Mouse (Mus musculus) intestine, embryonic 14.5 days (tissue): ENCODE data around the gene Itsn2. TPM values are rescaled to one million over a fixed set of nuclear protein-coding genes. Genes with fewer than 3 reads are reported as not detected.

Source experiments
- ATAC-seq: fragments of 200-750 bp; cut with Nextera tagmentation; replicated peaks from 2 replicates; pipeline ENCODE4 v1.8.0; 2017; ENCODE audit warnings: low read depth, moderate number of reproducible peaks, moderate TSS enrichment, moderate library complexity; ENCODE audit not compliant: low FRiP score, low TSS enrichment
- DNase-seq: peaks from one replicate; pipeline ENCODE4 v3.0.0-alpha.2; 2018; ENCODE audit warnings: low spot score
- H3K27ac ChIP-seq: fragments of 300-500 bp; sonication (generic); 2 replicates; pipeline ENCODE4 v1.5.1; 2014; ENCODE audit warnings: low read depth, mild to moderate bottlenecking, control low read depth
- H3K27me3 ChIP-seq: fragments of 300-500 bp; sonication (generic); replicated peaks from 2 replicates; pipeline ENCODE4 v1.6.1; 2014; ENCODE audit warnings: low read length, control low read depth; ENCODE audit not compliant: control insufficient read depth, insufficient read depth
- H3K36me3 ChIP-seq: fragments of 300-500 bp; sonication (generic); 2 replicates; pipeline ENCODE4 v1.6.1; 2014; ENCODE audit warnings: low read length, control low read depth; ENCODE audit not compliant: control insufficient read depth, insufficient read depth
- H3K4me1 ChIP-seq: fragments of 300-500 bp; sonication (generic); replicated peaks from 2 replicates; pipeline ENCODE4 v1.6.1; 2014; ENCODE audit warnings: low read length, control low read depth, mixed read lengths; ENCODE audit not compliant: control insufficient read depth, insufficient read depth
- H3K4me2 ChIP-seq: fragments of 300-500 bp; sonication (generic); 2 replicates; pipeline ENCODE4 v1.6.1; 2014; ENCODE audit warnings: low read length
- H3K4me3 ChIP-seq: fragments of 300-500 bp; sonication (generic); 2 replicates; pipeline ENCODE4 v1.5.1; 2014; ENCODE audit warnings: low read depth, low read length, control low read depth, mixed read lengths
- H3K9ac ChIP-seq: fragments of 300-500 bp; sonication (generic); 2 replicates; pipeline ENCODE4 v1.6.1; 2014; ENCODE audit warnings: mild to moderate bottlenecking, low read length
- H3K9me3 ChIP-seq: fragments of 300-500 bp; sonication (generic); 2 replicates; pipeline ENCODE4 v1.6.1; 2016; ENCODE audit warnings: low read length, control low read depth; ENCODE audit not compliant: control insufficient read depth
- WGBS: fragments of 180-500 bp; shearing (Covaris S2); extraction: QIAGEN DNeasy Blood & Tissue Kit; methylation state at CpG from one replicate; pipeline ENCODE4 v1.1.7; 2014; 5-methylcytosine and 5-hydroxymethylcytosine counted together
- polyA plus RNA-seq: library from polyadenylated mRNA; unstranded; fragments of >200 nt; fragmentation: Nextera tagmentation; extraction: Ambion mirVana; gene quantifications from 2 replicates; pipeline ENCODE4 v1.2.1, GENCODE M21; 2014

Itsn2 gene
- polyA plus RNA-seq, 1 experiment from 2014 or later = 45.2 TPM

DNA sequence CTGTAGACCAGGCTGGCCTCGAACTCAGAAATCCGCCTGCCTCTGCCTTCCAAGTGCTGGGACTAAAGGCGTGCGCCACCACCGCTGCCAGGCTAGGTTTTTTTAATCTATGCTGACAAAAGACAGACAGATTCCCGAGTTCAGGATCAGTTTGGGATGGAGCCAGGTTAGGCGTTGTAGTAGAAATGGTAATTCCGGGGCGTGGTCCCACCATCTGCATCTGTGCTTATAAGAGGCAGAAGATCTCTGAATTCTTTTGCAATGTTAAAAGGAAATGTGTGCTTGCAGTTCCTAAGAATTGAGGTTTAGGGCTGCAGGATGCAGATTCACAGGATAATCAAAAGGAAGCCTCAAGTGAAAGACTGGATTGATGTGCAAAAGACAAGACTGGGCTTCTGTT is 35.5 kb upstream of the Itsn2 start:
- no peak for ATAC-seq

DNA sequence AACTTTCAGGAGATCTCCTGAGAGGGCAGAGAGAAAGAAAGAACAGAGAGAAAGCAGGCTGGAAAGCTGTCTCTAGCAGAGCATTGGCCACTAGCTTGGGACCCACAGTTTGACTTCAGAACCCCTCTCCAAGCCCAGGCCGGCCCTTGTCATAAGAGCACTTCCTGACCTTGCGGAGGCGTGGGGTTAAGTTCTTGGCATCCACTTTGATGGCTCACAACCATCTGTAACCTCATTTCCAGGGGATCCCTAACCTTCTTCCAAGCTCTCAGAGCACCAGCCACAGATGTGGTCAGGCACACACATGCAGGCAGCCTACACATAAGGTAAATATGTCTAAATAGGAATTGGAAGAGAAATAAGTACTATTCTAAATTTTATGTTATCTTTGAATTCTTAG is 35.0 kb upstream of the Itsn2 start:
- Histone ChIP-seq H3K9me3 (no peaks in the 10 kb centered on the region), H3K4me1 (no peaks in the 10 kb centered on the region), H3K27me3 (no peaks in the 10 kb centered on the region), H3K4me2 (no peak overlapping the region), H3K36me3 (no peaks in the 10 kb centered on the region), H3K4me3 (no peak overlapping the region), H3K9ac (no peak overlapping the region), H3K27ac (no peak overlapping the region)
- 76% methylated on average over 3 of the region's 3 CpGs for whole genome bisulfite sequencing
- DNase-seq (no peak), ATAC-seq (no peak)

More for the DNA sequence above, 35.5 kb upstream of the Itsn2 start:
- Histone ChIP-seq H3K9me3 (no peaks in the 10 kb centered on the region), H3K4me3 (no peak overlapping the region), H3K27me3 (no peaks in the 10 kb centered on the region), H3K36me3 (no peaks in the 10 kb centered on the region), H3K4me2 (no peak overlapping the region), H3K9ac (no peak overlapping the region), H3K27ac (no peak overlapping the region), H3K4me1 (no peaks in the 10 kb centered on the region)
- DNase-seq = no peak
- WGBS = 83% methylated on average over 9 of the region's 9 CpGs

DNA sequence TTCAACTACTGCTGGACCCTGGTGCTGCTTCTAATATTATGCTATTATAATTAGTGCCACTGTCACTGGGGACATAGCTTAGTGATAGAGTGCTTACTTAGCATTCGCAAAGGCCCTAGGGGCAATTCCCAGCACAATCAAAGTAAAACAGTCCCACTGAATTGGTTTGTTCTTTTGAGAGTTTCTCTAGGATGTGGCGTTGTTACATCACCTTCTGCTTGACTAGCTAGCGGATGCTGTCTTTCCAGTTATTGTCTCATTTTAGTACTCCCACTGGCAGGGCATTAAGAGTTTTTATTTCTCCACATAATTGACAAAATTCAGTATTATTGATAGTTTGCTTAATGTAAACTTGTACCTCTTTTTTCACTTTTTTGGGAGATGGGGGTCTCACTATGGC is 34.4 kb upstream of the Itsn2 start:
- no peaks in the 10 kb centered on the region for H3K4me1 ChIP-seq
- H3K27ac ChIP-seq = no peak overlapping the region
- no peaks in the 10 kb centered on the region for H3K36me3 ChIP-seq
- H3K4me3 ChIP-seq = no peak overlapping the region
- no peak overlapping the region for H3K4me2 ChIP-seq
- H3K9ac ChIP-seq = no peak overlapping the region
- no peaks in the 10 kb centered on the region for H3K9me3 ChIP-seq
- DNase-seq = no peak
- H3K27me3 ChIP-seq = no peaks in the 10 kb centered on the region
- 93% methylated on average over 3 of the region's 3 CpGs for WGBS
- no peak for ATAC-seq

DNA sequence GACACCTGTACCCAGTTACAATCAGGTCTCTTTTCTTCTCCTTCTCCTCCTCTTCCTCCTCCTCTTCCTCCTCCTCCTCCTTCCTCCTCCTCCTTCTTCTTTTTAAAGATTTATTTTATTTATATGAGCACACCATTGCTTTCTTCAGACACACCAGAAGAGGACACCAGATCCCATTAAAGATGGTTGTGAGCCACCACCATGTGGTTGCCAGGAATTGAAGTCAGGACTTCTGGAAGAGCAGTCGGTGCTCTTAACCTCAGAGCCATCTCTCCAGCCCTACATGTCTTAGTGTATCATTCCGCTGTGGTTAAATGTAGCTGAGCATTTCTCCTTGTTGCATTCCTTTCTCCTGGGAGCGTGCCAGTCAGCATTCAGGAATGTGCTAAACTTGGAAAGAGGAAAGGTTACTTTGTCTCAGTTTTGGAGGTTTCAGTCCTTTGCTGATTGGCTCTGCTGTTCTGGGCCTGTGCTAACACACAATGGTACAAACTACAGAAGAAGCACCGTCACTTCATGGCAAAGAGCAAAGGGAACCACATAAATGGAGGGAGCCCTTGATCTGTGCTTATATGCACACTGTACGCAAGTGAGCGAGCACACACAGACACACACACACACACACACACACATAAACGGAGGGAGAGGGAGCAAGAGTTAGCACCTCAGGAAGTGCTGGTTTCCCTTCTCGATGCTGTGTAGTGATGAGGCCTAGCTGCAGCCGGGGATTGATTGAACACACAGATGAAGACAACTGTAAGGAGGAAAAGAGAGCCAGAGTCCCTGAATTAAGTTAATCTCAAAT is 33.8 kb upstream of the Itsn2 start:
- Histone ChIP-seq H3K9ac (no peak overlapping the region), H3K9me3 (no peaks in the 10 kb centered on the region), H3K4me3 (no peak overlapping the region), H3K4me1 (no peaks in the 10 kb centered on the region), H3K4me2 (no peak overlapping the region), H3K27me3 (no peaks in the 10 kb centered on the region), H3K36me3 (no peaks in the 10 kb centered on the region), H3K27ac (no peak overlapping the region)
- DNase-seq (no peak), ATAC-seq (no peak)
- WGBS = 59% methylated on average over 9 of the region's 9 CpGs

DNA sequence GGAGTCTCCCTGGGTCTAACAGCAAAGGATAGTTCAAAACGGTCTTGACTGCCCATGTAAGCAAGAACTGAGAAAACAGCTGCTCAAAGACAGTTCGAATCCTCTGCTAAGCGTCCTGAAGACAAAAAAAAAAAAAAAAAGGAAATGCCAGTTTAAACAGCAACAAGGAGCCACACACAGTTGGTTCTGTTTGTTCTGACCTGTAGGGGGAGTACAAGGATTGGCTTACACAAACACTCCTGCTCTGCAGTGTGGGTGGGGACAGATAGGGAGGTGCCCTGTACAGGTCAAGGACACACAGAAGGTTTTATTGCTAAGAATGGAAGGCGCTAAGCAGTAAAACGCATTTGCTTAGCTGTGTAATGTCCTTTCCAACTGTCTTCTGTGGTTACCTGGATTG is 20.6 kb upstream of the Itsn2 start:
- Histone ChIP-seq H3K4me2 (no peak overlapping the region), H3K27me3 (no peaks in the 10 kb centered on the region), H3K4me3 (no peak overlapping the region), H3K9me3 (no peaks in the 10 kb centered on the region), H3K9ac (no peak overlapping the region), H3K27ac (no peak overlapping the region), H3K36me3 (no peaks in the 10 kb centered on the region), H3K4me1 (no peaks in the 10 kb centered on the region)
- DNase-seq (no peak), ATAC-seq (peak; percentile 86; the same call in 1 of the 2 replicates)
- 23% methylated on average over 5 of the region's 5 CpGs for WGBS

DNA sequence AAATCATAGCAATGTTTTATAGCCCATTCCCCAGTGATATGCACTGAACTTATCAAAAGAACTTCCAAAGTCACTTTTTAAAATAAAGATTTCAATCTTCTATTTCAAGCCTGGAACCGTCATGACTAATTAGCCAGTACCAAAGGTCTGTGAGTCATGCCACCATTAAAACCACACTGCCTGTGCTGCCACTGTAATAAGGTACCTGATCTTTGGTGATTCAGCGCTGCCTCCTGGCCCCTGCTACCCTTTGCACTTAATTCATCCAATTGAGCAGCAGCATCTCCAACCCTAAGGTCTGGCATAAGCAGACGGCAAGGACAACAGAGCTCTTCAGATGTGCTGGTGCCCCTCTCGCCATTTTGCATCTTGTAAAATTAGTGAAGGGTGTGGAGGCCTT is 18.4 kb upstream of the Itsn2 start:
- ATAC-seq = no peak
- no peak overlapping the region for H3K27ac ChIP-seq
- no peak overlapping the region for H3K9ac ChIP-seq
- no peaks in the 10 kb centered on the region for H3K9me3 ChIP-seq
- DNase-seq = no peak
- 82% methylated on average over 4 of the region's 4 CpGs for WGBS
- H3K36me3 ChIP-seq = no peaks in the 10 kb centered on the region
- H3K4me2 ChIP-seq = no peak overlapping the region
- no peaks in the 10 kb centered on the region for H3K27me3 ChIP-seq
- no peak overlapping the region for H3K4me3 ChIP-seq
- no peaks in the 10 kb centered on the region for H3K4me1 ChIP-seq

DNA sequence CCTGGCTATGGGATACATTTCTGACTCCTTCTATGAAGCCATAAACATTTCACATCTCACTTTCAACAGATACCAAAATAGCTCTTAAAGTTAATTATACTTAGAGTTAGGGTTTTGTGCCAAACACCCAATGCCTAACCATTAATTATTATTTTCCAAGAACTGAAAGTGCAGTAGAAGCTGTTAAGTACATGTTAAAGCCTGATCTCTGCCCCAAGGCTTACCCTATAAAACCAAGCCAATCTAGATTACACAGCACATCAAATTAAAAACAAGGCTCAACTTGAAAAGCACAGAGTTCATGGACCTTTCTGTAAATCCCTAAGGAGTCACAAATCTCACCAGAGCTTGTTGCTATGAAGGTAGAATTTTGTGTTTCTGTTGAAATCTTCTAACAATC is 10.1 kb upstream of the Itsn2 start:
- no peak overlapping the region for H3K9ac ChIP-seq
- DNase-seq = no peak
- no peaks in the 10 kb centered on the region for H3K36me3 ChIP-seq
- no peak overlapping the region for H3K4me2 ChIP-seq
- H3K27me3 ChIP-seq = no peaks in the 10 kb centered on the region
- H3K4me1 ChIP-seq = no peaks in the 10 kb centered on the region
- no peak overlapping the region for H3K4me3 ChIP-seq
- H3K27ac ChIP-seq = no peak overlapping the region
- no peaks in the 10 kb centered on the region for H3K9me3 ChIP-seq
- no peak for ATAC-seq

DNA sequence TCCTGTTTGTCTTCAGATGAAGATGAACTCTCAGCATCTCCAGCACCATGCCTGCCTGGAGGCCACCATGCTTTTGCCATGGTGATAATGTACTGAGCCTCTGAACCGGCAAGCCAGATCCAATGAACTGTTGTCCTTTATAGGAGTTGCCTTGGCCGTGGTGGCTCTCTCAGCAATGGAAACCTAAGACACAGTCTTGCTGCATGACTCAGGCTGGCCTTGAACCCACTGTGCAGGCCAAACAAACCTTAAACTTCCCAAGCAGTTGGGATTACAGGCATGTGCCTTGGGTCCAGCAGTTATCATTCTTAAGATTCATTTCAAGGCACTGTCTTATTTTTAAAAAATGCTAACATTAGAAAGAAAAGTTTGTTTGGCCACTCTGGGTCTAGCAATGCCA is 4.6 kb upstream of the Itsn2 start:
- no peak for ATAC-seq
- Histone ChIP-seq H3K4me3 (no peak overlapping the region), H3K27ac (no peak overlapping the region), H3K4me1 (no peaks in the 10 kb centered on the region), H3K27me3 (no peaks in the 10 kb centered on the region), H3K9ac (no peak overlapping the region), H3K9me3 (no peaks in the 10 kb centered on the region), H3K4me2 (no peak overlapping the region), H3K36me3 (no peaks in the 10 kb centered on the region)
- 80% methylated on average over 2 of the region's 2 CpGs for WGBS
- no peak for DNase-seq

DNA sequence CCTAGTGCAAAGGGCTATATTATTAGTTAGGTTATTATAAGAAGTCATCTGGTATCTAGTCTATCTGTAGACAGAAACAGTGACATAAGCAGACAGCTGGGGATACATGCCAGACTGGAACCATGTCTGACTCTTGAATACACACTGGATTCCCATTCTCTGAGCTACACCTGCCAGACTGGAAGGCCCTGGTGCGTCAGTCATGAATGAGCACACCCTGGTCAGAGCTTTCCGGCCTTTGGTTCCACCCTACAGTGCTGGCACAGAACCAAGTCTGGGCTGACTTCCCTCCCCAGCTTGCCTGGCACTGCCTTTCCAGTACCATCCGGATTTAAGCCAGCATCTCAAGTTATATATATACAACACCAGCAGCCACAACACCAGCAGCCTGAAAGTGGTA is 3.8 kb upstream of the Itsn2 start:
- no peaks in the 10 kb centered on the region for H3K9me3 ChIP-seq
- DNase-seq = no peak
- ATAC-seq = no peak
- no peak overlapping the region for H3K9ac ChIP-seq
- no peak overlapping the region for H3K27ac ChIP-seq
- H3K4me2 ChIP-seq = no peak overlapping the region
- H3K27me3 ChIP-seq = no peaks in the 10 kb centered on the region
- no peak overlapping the region for H3K4me3 ChIP-seq
- H3K36me3 ChIP-seq = no peaks in the 10 kb centered on the region
- H3K4me1 ChIP-seq = no peaks in the 10 kb centered on the region
- 78% methylated on average over 3 of the region's 3 CpGs for WGBS
